Mouse (Mus musculus): ENCODE measurements around the gene Pam.

DNA sequence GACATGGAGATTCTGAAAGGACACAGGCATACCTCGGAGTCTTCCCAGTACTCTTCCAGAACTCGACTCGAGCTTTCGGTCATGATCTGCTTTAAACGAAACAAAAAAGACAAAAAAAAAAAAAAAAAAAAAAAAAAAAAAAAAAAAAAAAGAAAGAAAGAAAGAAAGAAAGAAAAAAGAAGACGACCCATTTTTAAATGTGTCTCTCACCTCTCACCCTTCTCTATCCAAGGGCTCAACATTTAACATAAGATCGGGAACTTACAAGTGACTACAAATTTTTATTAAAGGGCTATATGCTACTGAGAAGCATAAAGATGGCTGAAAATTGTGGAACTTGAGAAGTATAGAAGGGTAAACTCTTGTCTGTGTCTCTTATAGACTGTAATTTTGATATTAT is 272.5 kb downstream of the Pam start:
- TF ChIP-seq POLR2A (IDR thresholded peaks at IDR 0.05; ENCODE audit: control insufficient read depth, extremely low read depth, insufficient read depth, low read length, poor library complexity) (no peak), CTCF (IDR thresholded peaks at IDR 0.05; ENCODE audit: borderline replicate concordance, control insufficient read depth, extremely low read depth, insufficient read depth, low read length, poor library complexity) (no peak)

All from thymus, adult 2 months (tissue).